Mouse (Mus musculus) heart, postnatal 0 days (tissue): ENCODE measurements around the gene Dthd1. TPM values are rescaled to one million over a fixed set of nuclear protein-coding genes. Genes with fewer than 3 reads are reported as not detected.

ENCODE experiments used
- ATAC-seq: fragments of 200-750 bp; cut with Nextera tagmentation; 2 replicates; pipeline ENCODE4 v1.8.0; 2017; ENCODE audit warnings: low read depth, moderate number of reproducible peaks, moderate library complexity; ENCODE audit not compliant: insufficient read depth
- DNase-seq: peaks from one replicate; pipeline ENCODE4 v3.0.0-alpha.2; 2016; ENCODE audit warnings: low spot score
- H3K27ac ChIP-seq: fragments of 300-500 bp; sonication (generic); 2 replicates; pipeline ENCODE4 v1.5.1; 2014; ENCODE audit warnings: low read depth, mild to moderate bottlenecking
- H3K27me3 ChIP-seq: fragments of 300-500 bp; sonication (generic); 2 replicates; pipeline ENCODE4 v1.6.1; 2014; ENCODE audit warnings: low read length, mixed read lengths; ENCODE audit not compliant: control insufficient read depth, insufficient read depth
- H3K36me3 ChIP-seq: fragments of 300-500 bp; sonication (generic); replicated peaks from 2 replicates; pipeline ENCODE4 v1.6.1; 2014; ENCODE audit warnings: low read length, mixed read lengths; ENCODE audit not compliant: control insufficient read depth, insufficient read depth
- H3K4me1 ChIP-seq: fragments of 300-500 bp; sonication (generic); 2 replicates; pipeline ENCODE4 v1.6.1; 2014; ENCODE audit warnings: antibody characterized with exemption; ENCODE audit not compliant: control insufficient read depth, insufficient read depth
- H3K4me2 ChIP-seq: fragments of 300-500 bp; sonication (generic); 2 replicates; pipeline ENCODE4 v1.6.1; 2014; ENCODE audit warnings: low read depth, mild to moderate bottlenecking, low read length, moderate library complexity
- H3K4me3 ChIP-seq: fragments of 300-500 bp; sonication (generic); 2 replicates; pipeline ENCODE4 v1.5.1; 2014; ENCODE audit warnings: low read depth, low read length
- H3K9ac ChIP-seq: fragments of 300-500 bp; sonication (generic); replicated peaks from 2 replicates; pipeline ENCODE4 v1.6.1; 2014; ENCODE audit warnings: low read depth, low read length, mixed read lengths
- H3K9me3 ChIP-seq: fragments of 300-500 bp; sonication (generic); replicated peaks from 2 replicates; pipeline ENCODE4 v1.6.1; 2016; ENCODE audit warnings: low read length; ENCODE audit not compliant: control insufficient read depth
- CTCF ChIP-seq: IDR thresholded peaks from 2 replicates; pipeline ENCODE4 v1.5.1; 2016; ENCODE audit warnings: antibody characterized with exemption, control low read depth, low read depth
- EP300 ChIP-seq: IDR thresholded peaks from 2 replicates; pipeline ENCODE4 v1.6.1; 2016; ENCODE audit warnings: antibody characterized with exemption, low read depth
- WGBS: fragments of 180-500 bp; shearing (Covaris S2); extraction: QIAGEN DNeasy Blood & Tissue Kit; methylation state at CpG from one replicate; pipeline ENCODE4 v1.1.7; 2014; 5-methylcytosine and 5-hydroxymethylcytosine counted together
- polyA plus RNA-seq: library from polyadenylated mRNA; unstranded; fragments of >200 nt; fragmentation: Nextera tagmentation; extraction: Ambion mirVana; gene quantifications from 2 replicates; pipeline ENCODE4 v1.2.1, GENCODE M21; 2015
- total RNA-seq: library from RNA; depleted of rRNA; stranded (reverse); fragments of >200 nt; gene quantifications from 2 replicates; pipeline ENCODE4 v1.2.3, GENCODE M21; 2014; ENCODE audit warnings: low replicate concordance; rRNA removed

Dthd1 gene
- total and polyA plus RNA-seq, 2 experiments from 2014 or later, result not detected

DNA sequence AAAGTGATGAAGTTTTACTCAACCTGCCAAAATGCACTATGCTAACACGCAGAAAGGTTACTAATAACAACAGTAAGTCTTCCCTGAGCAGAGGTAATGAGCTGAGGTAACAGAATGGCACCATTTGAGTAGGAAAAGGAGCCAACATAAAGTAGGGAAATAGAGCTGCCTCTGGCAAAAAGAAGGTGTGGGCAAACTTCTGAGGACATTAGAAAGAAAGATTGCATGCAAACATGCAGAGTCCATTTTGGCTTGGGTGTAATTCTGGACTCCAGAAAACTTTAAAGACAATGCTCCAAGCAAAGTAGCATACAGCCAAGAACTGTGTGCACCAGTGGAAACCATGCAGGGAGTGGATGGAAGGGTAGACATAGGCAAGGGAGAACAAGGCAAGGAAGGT, 65.9 kb downstream of the Dthd1 start:
- ATAC-seq, result no peak
- no peak overlapping the region for H3K27ac ChIP-seq
- H3K9me3 ChIP-seq, result no peaks in the 10 kb centered on the region
- H3K4me2 ChIP-seq, result no peak overlapping the region
- no peak overlapping the region for H3K9ac ChIP-seq
- no peaks in the 10 kb centered on the region for H3K36me3 ChIP-seq
- H3K27me3 ChIP-seq, result no peaks in the 10 kb centered on the region
- TF ChIP-seq EP300, result no peak
- no peak for TF ChIP-seq CTCF
- H3K4me1 ChIP-seq, result no peaks in the 10 kb centered on the region
- 41% methylated on average over 1 of the region's 1 CpGs for WGBS
- no peak for DNase-seq
- H3K4me3 ChIP-seq, result no peak overlapping the region

DNA sequence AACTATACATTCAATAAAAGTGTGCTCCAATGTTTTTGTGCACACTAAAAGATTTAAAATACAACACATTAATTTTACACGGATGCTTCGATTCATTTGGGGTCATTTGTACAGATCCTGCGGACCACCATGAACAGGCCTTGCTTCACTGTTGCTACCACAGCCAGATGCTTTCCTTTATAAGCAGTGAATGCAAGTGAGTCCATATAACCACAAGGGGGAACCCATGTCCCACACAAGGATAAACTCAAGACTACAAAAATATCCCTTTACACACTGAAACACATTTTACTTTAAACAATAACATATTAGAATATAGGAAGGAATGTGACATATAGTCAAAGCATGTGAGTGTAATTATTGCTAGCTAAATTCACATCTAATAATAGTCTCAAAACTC, 81.7 kb downstream of the Dthd1 start:
- no peaks in the 10 kb centered on the region for H3K27me3 ChIP-seq
- TF ChIP-seq EP300 (no peak), CTCF (peak; percentile 61)
- H3K27ac ChIP-seq, result no peak overlapping the region
- no peaks in the 10 kb centered on the region for H3K4me1 ChIP-seq
- no peaks in the 10 kb centered on the region for H3K36me3 ChIP-seq
- WGBS, result 49% methylated on average over 3 of the region's 3 CpGs
- DNase-seq, result no peak
- ATAC-seq, result no peak
- H3K4me3 ChIP-seq, result no peak overlapping the region
- H3K9me3 ChIP-seq, result no peaks in the 10 kb centered on the region
- H3K9ac ChIP-seq, result no peak overlapping the region
- H3K4me2 ChIP-seq, result no peak overlapping the region

DNA sequence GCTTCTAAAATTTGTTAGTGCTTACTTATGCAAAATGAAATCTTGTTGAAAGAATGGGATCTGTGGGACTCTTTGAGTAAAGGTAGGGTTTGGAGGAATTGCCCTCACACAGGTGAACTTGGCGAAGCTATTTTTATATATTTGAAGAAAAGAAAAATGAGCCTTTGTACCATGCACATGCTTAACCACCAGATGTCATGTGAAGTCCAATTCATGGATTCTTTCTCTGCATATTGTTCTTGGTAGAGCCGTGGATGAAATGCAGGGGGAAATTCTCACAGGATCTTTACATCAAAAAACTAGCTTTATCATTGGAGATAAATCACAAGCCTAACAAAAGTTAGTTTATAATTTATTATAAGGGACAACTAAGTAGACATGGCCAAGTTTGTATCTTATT, 93.3 kb downstream of the Dthd1 start:
- 60% methylated on average over 2 of the region's 2 CpGs for WGBS
- Histone ChIP-seq H3K4me3 (no peak overlapping the region), H3K36me3 (no peaks in the 10 kb centered on the region), H3K27me3 (no peaks in the 10 kb centered on the region), H3K9me3 (no peaks in the 10 kb centered on the region), H3K27ac (no peak overlapping the region), H3K9ac (no peak overlapping the region), H3K4me2 (no peak overlapping the region), H3K4me1 (no peaks in the 10 kb centered on the region)
- ATAC-seq, result no peak
- DNase-seq, result no peak
- TF ChIP-seq EP300, result no peak
- TF ChIP-seq CTCF, result 0 out of 2 replicates have a peak, but pooled peaks have one; percentile 3

DNA sequence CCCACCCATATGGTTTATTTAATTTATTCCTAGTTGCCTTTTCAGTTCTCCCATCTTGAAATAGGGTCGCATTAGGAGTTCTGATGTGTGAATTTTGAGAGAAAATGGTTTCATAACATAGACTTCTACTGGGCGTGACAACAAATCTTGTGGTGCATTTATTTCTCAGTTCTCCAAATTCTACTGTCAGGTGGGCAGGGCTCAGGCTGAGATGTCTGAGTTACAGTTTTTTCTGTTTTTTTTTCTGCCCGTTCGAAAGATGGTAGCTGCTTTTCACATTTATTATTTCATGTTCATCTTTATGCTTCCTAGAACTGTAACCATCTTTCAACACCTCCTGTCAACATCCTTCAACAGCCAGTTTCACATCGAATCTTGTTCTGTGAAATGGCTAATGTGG, 95.5 kb downstream of the Dthd1 start:
- H3K4me3 ChIP-seq, result no peak overlapping the region
- TF ChIP-seq CTCF (no peak), EP300 (no peak)

DNA sequence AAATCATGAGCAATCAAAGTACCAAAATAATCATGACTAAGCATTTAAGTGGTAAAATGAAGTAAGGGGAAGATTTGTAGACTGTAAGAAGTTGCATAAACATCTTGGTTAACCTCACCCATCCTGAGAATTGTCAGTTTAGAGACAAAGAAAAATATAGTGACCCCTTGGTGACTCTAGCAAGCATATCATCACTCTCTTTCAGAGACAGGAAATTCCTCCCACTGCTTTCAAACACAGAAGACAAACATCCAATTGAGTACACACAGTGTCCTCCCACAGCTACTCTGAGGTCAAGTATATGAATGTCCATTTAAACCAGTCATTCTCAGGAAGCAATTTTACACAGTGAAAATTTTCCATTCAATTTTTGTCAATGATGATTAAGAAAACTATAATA, 111.0 kb downstream of the Dthd1 start:
- Histone ChIP-seq H3K36me3 (no peaks in the 10 kb centered on the region), H3K9ac (no peak overlapping the region), H3K4me1 (no peaks in the 10 kb centered on the region), H3K4me3 (no peak overlapping the region), H3K27me3 (no peaks in the 10 kb centered on the region), H3K27ac (no peak overlapping the region), H3K9me3 (no peaks in the 10 kb centered on the region), H3K4me2 (no peak overlapping the region)
- DNase-seq (peak; percentile 7), ATAC-seq (no peak)
- TF ChIP-seq EP300 (no peak), CTCF (no peak)

More for the DNA sequence above, 95.5 kb downstream of the Dthd1 start:
- Histone ChIP-seq H3K9ac (no peak overlapping the region), H3K27ac (no peak overlapping the region), H3K9me3 (no peaks in the 10 kb centered on the region), H3K36me3 (no peaks in the 10 kb centered on the region), H3K27me3 (no peaks in the 10 kb centered on the region), H3K4me1 (no peaks in the 10 kb centered on the region), H3K4me2 (no peak overlapping the region)
- WGBS, result 48% methylated on average over 5 of the region's 5 CpGs
- DNase-seq (no peak), ATAC-seq (no peak)

Other genes starting within 250 kb of the Dthd1 start
- gene Arap2, start 47.7 kb upstream of the Dthd1 start, total RNA-seq, result 2.1 and 4.3 TPM in 2 replicates
- 2.2 and 2.7 TPM in 2 replicates for gene Arap2, start 47.7 kb upstream of the Dthd1 start, polyA plus RNA-seq